Mouse (Mus musculus) embryo, embryonic 10.5 days (tissue): ENCODE results near the gene Rab30.
"Not testable (repeated sequence)": the region's sequence is repeated elsewhere in the genome, so short reads cannot be mapped to it uniquely, and the experiment has no call there.

ENCODE experiments used
- DNase-seq: peaks from one replicate; pipeline ENCODE4 v3.0.0-alpha.2; 2015; ENCODE audit warnings: low spot score

The Rab30 gene

DNA sequence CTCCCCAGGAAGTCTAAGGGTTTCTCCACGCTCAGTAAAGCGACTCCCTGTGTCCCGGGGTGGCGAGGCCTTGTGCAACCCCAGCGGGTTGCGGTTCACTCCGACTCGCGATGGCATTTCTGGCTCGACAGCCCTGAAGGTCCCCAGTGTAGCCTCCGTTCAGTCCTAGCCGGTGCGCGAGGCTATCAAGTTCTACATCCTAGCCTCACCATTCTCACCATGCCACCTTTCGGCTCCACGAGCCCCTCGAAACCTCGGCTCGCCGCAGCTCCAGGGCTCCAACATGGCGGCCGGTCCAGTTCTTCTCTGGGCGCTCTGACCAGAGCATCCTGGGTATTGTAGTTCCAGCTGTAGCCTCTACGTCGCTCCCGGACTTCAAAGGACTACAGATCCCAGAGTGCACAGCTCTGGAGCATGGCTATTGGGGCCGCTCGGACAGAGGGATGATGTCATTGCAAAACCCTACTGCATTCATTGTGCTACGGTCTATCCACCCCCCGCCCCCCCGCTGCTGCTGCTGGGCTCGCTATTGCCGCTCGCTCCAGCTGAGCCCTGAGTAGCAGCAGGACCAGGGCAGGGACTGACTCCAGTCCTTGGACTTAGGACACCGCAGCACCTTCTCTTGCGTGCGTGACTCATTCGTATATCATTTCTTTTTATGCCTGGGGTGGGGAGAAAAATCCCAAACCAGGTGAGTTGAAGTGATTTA lies at the start of gene Rab30:
Gene Rab30, plus strand, starts transcription at position 452 of the 709 bp plus-strand sequence.
- peak; percentile 99 for DNase-seq

DNA sequence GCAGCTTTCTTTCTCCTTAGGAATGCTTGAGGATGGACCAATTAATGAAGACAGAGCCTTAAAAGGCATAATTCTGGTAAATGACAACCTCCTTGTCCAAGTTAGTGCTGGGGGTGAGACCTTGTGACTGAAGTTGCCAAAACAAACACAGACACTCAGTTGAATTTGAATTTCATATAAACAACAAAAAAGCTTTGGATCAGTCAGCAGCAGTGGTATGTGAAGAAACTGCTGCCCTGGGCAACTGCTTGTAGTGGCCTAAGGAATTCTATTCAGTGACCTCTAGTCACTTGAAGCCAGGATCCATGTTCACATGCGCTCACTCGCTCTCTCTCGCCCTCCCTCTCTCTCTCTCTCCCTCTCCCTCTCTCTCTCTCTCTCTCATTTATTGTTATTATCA lies 45.0 kb upstream of the Rab30 start:
- peak; percentile 7 for DNase-seq

DNA sequence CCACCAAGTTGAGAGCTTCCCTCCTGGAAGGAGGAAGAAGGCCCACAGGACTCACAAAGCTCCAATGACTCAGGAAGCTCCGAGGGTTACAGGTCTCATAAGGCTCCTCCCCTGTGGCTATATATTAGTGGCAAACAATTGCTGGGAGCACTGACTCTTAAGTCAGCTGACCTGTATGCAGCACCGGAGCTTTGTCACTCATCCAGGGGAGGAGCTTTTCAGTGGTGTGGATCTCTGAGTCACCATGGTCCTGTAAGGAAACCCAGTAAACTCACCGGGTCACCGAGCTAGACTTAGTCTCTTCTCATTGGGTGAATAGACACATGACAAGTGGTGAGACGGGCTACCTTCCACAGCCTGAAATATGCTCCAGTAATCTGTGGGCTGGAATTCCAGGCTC lies 42.6 kb upstream of the Rab30 start:
- no peak for DNase-seq

DNA sequence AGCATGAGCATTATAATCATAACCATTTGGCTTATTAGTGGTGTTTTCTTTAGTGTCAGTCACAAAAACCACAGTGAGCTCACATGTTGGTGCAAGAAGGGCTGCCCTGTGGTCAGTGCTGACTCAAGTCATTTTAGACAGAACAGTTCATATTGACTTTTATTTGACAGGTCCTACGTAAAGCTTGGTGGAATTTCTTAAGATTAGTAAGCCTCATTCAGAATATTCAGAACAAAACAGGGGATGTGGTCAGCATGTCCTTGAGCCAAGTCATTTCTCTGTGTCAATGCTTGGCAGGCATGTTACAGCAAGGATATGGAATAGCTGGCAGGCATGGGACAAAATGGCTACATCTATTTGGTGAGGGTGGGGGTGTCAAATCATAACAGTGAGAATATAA lies 37.7 kb upstream of the Rab30 start:
- DNase-seq: no peak

DNA sequence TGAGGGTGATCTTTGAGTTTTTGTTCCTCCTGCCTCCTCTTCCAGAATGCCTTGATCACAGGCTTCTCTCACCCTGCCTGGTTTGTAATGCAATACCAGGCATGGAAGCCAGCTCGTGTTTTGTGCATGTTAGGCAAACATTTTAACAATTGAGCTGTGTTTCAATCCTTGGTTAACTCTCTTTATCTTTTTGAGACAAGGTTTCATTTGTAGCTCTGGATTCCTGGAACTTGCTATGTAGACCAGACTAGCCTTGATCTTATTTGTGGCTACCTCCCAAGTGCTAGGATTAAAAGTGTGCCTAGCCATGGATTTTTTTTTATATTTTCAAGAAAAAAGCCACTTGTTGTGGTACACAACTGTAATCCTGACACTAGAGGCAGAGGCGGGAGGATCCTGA lies 35.9 kb upstream of the Rab30 start:
- DNase-seq: no peak

DNA sequence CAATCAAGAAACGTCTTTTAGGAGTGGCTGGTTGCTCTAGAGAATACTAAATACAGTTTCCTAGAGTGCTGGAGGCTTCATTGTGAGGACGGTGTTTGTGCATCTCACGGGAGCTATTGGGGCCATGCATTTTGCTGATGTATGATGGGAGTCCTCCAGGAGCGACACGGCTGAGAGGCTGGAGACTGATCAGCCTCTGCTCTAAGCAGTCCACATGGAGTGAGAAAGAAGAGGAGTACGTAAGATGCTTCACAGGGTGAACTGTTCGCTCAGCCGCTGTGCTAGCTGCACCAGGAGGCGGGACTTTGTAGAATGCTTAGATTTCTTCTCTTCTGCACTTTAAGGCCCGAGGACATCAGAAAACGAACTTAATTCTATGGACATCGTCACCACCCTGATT lies 34.7 kb upstream of the Rab30 start:
- no peak for DNase-seq

DNA sequence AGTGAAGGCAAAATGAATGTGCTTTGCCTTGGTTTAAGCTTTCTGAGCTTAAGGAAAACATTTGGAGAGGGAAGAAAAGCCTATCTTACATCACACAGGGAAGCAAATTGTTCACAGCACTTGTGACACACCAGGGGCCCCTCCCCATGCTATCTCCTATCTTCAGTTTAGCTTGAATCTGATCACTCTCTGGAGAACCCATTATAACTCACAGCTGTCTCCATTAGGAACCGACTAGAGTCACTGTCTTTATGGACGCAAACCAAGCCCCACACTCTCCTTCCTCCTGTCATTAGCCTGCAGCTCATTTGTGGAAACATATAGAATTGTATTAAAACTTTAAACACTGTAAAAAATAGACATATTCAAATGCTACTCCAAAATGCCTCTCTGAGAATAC lies 31.8 kb upstream of the Rab30 start:
- DNase-seq: no peak

DNA sequence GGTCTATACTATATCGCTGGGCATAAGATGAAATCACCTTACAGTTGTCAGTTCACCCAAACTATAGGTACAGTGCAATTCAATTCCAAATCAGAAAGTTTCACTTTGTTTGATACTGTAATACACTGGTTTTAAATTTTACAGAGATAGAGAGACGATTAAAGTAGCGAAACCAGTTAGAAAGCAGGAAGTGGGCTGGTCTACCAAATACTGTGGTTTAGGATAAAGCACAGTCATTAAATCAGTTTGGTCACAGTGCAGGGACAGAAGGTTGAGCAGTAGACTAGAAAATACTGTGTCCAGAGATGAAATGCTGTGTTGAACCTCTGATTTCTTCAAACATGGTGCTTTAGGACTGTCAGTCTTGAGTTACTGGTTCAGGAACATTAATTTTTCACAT lies 29.8 kb upstream of the Rab30 start:
- no peak for DNase-seq

DNA sequence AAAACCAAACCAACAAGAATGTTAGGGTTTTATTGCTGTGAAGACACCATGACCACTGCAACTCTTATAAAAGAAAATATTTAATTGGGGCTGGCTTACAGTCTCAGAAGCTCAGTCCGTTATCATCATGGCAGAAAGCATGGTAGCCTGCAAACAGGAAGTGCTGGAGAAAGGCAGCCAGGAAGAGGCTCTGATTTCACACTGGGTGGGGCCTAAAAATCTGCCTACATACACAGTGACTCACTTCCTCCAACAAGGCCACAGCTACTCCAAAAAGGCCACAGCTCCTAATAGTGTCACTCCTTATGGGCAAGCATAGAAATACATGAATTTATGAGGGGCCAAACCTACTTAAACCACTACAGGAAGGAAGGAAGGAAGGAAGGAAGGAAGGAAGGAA lies 26.3 kb upstream of the Rab30 start:
- no peak for DNase-seq

DNA sequence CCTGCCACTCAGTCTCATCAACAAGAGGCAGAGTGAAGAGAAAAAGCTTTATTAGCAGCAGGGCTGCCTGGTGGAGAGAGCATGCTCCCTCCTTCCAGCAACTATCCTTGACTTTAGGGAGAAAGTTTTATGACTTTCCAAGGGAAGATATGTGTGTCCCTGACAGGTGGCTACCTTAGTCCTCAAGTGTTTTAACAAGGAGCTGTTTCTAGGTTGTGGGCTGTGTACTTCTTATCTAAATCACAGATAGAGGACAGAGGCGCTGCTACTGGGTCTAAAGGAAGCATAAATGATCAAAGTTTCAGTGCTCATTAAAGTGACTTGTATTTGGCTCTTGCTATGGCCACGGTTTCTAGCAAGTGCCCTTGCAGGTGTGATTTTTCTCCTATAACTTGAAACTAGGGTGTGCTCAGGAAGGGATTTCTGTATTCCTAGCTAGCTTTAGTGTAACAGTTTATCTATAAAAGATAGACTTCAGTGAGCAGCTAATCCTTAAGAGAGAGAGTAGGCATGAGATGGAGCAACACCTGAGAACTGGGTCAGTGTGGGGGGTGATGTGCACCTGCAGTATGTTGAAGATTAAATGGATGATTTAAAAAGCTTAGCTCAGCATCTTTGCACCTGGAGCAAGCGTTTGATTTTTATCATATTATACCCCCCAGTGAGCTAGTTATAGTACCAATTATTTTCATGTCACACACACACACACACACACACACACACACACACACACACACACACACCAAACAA lies 21.1 kb upstream of the Rab30 start:
- no peak for DNase-seq

DNA sequence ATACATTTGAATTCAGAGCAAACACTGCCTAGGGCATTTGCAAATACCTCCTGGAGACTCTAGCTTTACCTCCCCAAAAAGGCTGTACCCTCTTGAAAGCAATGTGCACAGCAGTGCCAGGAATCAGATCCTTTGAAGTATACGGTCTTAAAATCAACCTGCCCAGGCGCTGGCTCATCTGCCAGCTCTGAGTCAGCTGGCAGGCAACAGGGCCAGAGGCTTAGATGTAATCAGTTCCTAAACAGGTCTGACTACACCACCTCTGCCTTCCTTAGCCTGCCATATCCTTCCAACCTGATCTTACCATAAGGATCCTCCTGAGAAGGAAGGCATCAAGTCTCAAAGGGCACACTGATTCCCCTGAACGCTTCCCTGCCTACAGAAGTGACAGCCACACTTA lies 17.7 kb upstream of the Rab30 start:
- no peak for DNase-seq

DNA sequence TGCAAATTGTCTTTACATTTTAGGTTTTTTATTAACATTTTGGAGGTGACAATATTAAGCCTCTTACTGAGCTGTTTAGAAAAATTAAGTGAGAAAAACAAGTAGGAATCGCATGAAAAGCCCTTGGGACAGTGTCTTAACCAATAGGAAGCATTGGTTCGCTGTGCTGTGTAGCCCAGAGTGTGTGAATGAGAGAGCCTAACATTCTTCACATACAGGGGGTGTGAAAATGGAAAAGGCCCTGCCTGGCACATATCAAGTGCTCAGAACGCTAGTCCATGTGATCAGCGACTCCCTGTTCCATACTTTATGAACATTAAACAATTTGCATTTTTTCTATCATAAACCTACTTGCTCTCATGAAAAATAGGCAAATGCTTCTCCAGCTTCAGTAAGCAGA lies 17.1 kb upstream of the Rab30 start:
- DNase-seq: no peak

DNA sequence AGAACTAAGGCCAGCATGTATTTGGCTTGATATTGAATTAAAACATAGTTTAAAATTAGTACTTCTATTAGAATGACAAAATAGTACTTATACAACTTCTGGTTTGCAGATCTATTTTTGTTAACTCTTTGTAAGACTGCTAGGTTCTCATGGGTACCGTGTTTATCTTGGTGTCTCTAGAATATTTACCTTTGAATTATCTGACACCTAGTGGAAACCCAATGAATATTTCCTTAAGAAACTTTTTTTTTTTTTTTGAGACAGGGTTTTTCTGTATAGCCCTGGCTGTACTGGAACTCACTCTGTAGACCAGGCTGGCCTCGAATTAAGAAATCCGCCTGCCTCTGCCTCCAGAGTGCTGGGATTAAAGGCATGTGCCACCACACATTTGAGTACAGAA lies 11.8 kb upstream of the Rab30 start:
- DNase-seq: not testable (repeated sequence)

DNA sequence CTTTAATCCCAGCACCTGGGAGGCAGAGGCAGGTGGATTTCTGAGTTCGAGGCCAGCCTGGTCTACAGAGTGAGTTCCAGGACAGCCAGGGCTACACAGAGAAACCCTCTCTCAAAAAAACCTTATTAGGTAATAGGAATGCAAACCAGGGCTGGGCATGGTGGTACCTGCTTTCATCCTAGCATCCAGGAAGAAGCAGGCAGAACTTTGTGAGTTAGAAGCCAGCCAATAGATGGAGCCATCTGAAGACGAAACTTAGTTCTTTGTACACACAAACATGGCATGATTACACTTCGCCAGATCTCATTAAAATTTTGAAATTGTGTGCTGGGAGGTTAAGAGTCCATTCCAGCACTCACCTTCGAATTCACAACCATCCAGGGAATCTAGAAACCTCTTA lies 10.9 kb upstream of the Rab30 start:
- DNase-seq: no peak

DNA sequence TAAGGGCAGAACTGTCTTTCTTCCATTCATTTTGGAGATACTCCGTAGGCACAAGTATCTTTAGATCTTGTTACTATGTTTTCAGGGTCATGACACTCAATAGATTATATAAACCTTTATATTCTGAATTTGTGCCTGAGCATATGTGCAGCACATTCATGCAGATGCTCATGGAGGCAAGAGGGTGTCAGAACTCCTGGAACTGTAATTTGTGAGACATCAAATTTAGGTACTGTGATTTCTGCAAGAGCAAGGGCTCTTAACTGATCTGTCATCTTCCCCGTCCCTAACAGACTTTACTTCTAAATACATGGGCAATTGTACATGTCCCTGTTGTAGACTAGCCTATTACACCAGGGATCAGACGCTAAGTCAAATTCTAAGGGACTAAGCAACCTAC lies 10.4 kb upstream of the Rab30 start:
- no peak for DNase-seq

DNA sequence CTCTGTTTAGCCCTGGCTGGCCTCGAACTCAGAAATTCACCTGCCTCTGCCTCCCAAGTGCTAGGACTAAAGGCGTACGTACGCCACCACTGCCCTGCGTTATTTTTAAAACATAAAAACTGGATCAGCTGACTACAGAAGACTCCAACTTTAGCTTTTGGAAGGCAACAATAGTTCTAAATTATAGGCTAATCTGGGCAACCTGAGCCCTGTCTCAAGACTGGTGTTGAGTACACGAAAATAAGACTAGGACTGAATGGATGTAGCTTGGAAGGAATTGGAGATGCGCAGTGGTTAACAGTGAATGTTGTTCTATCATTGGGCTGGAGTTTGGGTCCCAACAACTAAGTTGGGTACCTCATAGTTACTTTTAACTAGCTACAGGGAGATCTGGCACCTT lies 9.3 kb upstream of the Rab30 start:
- DNase-seq: no peak

DNA sequence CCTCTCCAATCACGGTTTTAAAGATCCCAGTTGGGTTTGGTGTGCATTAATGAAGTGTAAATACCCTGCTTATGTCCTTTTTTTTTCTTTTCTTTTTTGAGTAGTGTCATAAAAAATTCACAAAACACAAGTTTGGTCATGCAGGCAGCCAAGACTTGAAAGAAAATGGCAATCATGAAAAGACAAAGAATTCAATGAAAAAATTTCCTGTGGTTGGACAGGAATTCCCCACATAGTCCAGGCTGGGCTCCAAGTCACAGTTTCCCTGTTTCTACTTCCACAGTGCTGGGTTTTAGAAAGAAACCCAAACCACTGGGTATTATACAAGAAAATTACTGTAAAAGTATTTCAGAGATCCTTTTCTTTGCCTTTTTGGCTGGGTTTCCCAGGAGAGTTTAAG lies 3.8 kb upstream of the Rab30 start:
- DNase-seq: no peak

DNA sequence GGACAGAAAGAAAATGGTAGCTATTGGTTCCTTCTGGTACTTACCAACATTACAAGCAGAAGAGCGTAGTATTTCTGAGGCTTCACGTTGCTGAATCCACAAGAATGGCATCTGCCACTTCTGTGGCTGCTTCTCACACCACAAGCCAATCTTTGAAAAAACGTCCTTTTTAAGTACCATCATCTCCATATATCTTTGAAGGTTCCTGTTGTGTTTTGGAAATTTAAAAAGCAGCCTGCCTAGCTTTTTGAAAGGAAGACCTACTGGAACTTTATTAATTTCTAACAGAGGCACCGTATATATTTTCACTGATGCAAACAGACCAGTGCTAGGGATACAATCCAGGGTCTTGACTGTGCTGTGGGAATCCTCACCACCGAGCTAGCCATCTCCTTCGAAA lies 1.4 kb upstream of the Rab30 start:
- DNase-seq: peak; percentile 30

DNA sequence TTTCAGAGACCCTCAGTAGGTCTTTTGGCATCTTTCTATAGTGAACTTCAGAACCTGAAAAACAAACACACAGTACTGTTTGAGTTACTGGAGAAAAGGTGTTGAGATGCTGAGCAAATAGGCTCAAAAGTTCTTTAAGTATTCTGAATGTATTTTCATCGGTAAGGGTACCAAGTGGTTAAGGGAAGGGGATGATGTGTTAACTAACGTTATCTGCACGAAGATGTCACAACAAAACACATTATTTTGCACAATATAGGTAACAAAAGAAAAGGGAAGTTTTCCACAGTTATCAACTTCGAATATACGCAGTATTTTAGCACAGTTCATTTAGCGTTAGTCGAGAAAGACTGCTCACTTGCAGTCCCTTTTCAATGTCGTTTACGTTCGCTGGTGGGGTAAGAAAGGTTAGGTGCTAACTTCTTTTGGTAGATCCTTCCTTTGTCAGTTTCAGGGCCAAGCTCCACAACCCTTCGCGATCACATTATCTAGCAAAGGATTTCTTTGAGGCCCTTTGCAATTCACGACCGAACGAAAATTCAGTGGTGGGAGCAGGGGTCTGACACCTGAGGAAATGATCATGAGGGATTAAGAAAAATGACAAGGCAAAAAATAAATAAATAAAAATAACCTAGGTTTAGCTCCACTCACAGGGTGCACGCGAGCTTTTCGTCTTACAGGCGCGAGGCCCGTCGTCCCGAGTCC lies 840 bp upstream of the Rab30 start:
- peak; percentile 50 for DNase-seq

DNA sequence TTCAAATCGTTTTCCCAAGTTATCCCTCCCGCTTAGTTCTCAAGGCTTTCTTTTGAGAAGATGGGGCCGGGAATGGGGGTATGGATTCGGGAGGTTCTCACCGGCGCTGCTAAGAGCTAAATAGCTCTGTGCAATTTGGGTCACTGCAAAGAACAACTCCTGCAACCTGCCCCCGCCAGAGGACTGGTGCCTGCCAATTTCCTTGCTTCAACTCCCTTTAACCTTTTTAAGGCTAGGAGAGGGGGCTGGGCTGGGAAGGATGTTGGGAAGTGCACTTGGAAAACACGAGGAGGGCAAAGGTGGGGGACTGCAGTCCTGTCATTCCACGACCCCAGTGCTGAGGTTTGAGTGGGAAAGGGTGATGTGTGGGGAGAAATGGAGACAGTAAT lies 452 bp downstream of the Rab30 start:
- DNase-seq: no peak

DNA sequence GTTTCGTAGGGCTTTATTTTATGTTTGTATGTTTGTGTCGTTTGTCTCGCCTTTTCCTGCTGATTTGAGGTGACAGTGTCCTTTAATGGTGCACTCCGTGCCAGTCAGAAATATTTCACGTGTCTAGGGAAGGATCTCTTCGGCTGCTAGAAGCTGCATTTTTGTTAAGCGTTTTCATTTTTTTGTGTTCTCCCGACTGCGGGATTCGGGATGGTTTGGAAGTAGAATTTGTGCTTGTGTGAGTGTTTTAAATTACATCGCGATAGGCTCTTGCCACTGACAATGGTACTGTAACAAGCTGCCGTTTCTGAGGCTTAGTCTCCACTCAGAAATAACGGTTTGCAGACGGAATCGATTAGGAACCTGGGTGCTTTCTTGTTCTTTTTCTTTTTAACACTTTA lies 938 bp downstream of the Rab30 start:
- DNase-seq: peak; percentile 51

DNA sequence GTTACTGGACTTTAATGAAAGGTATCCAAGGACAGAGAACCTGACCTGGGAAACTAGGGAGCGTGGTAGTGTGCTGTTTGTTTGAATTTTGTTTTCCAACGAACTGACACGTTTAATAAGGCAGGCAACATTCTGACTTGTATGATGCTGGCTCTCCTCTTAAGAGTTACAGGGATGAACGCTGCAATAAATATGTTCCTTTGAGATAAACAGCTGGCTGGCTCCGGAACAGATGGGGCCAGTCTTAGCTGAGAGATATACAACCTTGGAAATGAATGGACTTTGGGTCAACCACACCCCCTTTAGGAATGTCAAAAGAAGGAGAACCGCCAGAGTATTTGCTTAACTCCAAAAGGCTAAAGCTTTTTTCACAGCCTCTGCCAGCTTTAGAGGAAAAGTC lies 1.4 kb downstream of the Rab30 start:
- DNase-seq: peak; percentile 65

DNA sequence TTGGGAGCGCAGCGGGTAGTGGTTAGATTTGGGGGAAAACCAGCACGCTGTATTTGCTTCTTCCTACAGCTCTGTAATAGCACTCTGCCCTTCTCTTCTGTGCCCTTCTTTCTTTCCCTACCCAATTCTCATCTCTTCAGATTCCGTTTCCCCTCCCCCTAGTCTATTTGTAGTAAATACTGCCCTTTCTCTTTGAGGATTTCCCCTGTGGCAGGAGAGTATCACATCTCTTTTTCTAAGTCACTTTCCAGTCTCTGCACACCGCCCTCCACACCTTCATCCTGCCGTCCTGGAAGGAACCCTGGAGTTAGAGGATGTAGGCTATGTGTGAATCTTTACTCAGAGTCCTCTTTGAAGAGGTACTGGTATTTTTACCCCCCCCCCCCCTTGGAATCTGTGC lies 1.9 kb downstream of the Rab30 start:
- DNase-seq: no peak
